Mouse (Mus musculus) monocyte, adult 2 months (primary cell): Measurements from ENCODE around the gene Clk4.

ENCODE experiments used
- DNase-seq, 2 experiments: peaks; one replicate each; pipeline ENCODE4 v3.0.0; 2022; ENCODE audit warnings: low spot score in 2 of 2, low read depth in 1 of 2

The Clk4 gene

GRCm38 (mm10) chr11:51308306-51308705, 46.8 kb downstream of the Clk4 start:
- DNase-seq, result no peak

- DNase-seq, result no peak
Measured at GRCm38 (mm10) chr11:51311846-51312245, 50.3 kb downstream of the Clk4 start.

- DNase-seq, result no peak
Measured at GRCm38 (mm10) chr11:51315991-51316810, 54.7 kb downstream of the Clk4 start.

- no peak for DNase-seq
Measured at GRCm38 (mm10) chr11:51320609-51321008, 59.1 kb downstream of the Clk4 start.

- DNase-seq, result no peak
Measured at GRCm38 (mm10) chr11:51326908-51327307, 65.4 kb downstream of the Clk4 start.

- DNase-seq, result no peak
Measured at GRCm38 (mm10) chr11:51328387-51328942, 66.9 kb downstream of the Clk4 start.

GRCm38 (mm10) chr11:51329837-51330714, 68.5 kb downstream of the Clk4 start:
- no peak for DNase-seq
